Mouse (Mus musculus) myocyte (in vitro differentiated cells): ENCODE measurements at regions not wholly inside any gene's neighbourhood (a gene's known extent, or its start where the extent isn't known, plus 50 kb on each side); places are given as distances from the start of the nearest gene placed in this dataset.

Experiments used
- E2F4 ChIP-seq: IDR thresholded peaks from one replicate; pipeline ENCODE4 v1.6.1; 2011; ENCODE audit warnings: mild to moderate bottlenecking, control low read depth, moderate library complexity; ENCODE audit not compliant: insufficient read depth
- MAX ChIP-seq: IDR thresholded peaks from one replicate; pipeline ENCODE4 v1.6.1; 2011; ENCODE audit warnings: low read depth, mild to moderate bottlenecking, control low read depth
- POLR2A ChIP-seq: IDR thresholded peaks from one replicate; pipeline ENCODE4 v1.6.1; 2011; ENCODE audit warnings: low read depth, mild to moderate bottlenecking, control low read depth, moderate library complexity; ENCODE audit not compliant: insufficient read length

DNA sequence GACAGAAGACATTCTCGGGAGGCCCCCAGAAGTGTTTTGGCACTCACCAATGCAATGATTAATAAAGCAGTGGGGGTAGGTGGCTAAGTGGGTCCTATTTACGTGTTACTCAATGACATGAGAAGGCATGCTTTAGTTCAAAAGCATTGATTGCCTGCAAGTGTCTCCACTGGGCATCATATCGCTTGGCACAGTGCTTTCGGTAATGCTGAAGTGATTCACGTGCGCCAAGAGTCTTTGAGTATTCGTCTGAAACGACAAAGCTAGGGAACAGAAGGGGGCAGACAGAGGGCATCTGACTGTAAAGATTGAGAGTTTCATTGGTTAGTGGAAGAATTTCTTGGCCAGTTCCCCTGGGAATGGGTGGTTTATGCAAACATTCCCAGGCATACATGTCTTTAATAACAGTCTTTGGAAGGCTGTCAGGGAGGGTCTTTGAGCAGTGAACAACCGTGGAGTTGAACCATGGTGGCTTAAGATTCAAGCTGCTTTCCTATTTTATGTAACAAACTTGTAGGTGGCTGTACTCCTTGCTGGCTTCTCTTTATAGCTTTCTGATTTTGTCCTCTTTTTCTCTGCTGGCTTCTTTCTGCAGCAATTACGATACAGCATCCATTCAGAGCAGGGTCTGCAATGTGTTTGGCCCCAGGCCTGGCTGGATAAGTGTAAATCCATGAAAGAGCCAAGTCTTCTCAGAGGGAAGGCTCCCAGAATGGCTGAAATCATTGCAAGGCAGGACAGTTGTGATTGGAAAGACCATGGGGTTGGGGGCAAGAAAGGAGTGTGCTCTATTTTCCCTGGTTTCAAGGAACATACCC is 62.2 kb upstream of the Ltbp1 start:
- TF ChIP-seq MAX, result no peak
- no peak for TF ChIP-seq POLR2A
- TF ChIP-seq E2F4, result no peak
